Mouse (Mus musculus) adrenal gland, postnatal 10 days (tissue): ENCODE results near the gene Shc3. TPM values are rescaled to one million over a fixed set of nuclear protein-coding genes. Genes with fewer than 3 reads are reported as not detected.

Experiments used
- total RNA-seq, 2 experiments: library from RNA; stranded (reverse); gene quantifications; 2 replicates each; pipeline ENCODE4 v1.2.3; 2021

Gene Shc3
- total RNA-seq, 2 experiments from 2014 or later = 1.4 to 4.5 TPM

Other genes starting within 250 kb of the Shc3 start
- 10 to 100 TPM; 19.9 to 22.4 TPM for gene S1pr3, start 160.8 kb downstream of the Shc3 start, total RNA-seq
- gene Cks2, start 75.8 kb upstream of the Shc3 start, total RNA-seq = 10 to 100 TPM; 35.6 to 40.6 TPM
- gene Secisbp2, start 82.3 kb upstream of the Shc3 start, total RNA-seq = 10 to 100 TPM; 17.7 to 20.2 TPM
- gene Sema4d, start 224.3 kb upstream of the Shc3 start, total RNA-seq = 10 to 100 TPM; 13.9 to 25.4 TPM